ENCODE assay signal across 12 mouse cellular contexts in the genomic region with DNA sequence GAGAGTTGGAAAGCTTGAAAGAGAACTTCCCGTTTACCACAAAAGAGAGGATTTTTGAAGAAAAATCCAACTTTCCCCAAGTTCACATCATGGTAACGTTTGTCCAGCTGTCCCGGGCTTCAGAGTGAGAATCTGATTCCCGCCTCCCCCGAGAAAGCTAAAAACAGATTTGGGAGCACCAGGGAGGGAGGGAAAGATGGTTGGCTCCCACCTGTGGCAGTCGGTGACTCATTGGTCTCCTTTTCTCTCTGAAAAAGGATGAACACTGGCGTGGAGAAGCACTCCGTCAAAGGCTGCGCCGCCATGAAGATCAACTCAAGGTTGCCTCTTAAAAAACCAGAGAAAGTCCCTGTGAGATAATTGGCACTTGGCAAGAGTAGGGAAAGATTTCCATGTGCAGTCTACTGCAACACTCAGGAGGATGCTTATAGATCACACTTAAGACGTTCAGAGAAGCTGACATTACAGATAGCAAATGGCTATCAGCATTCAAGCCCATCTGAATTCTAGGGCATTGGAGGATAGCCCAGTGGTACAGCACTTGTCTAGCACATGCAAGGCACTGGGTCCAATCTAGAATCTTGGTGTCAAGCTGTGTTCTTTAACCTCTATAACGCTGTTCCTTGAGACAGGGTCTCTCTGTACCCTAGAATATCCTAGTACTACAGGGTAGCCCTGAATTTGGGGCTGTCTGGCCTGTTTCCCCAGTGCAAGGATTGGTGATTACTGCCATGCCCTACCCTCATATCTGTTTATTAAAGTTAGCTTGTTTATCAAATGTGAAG.
"Had no signal": no experiment of that assay in that cellular context is flagged by ENCODE, and none has a peak within 500 bp of the region (broad histone marks: within the 10 kb centered on the region; RNA-seq: fewer than 3 reads in every experiment).

No protein-coding gene starts in this region.

- H3K4me3 ChIP-seq: limb, embryonic 15.5 days; liver, embryonic 12.5 days; megakaryocyte, embryonic 14.5 days; midbrain, embryonic 12.5 days had no signal

- DNase-seq: kidney, adult 8-10 months; kidney, postnatal 25 days; layer of hippocampus, adult 9-11 months; layer of hippocampus, postnatal 36 days; lung, embryonic 14.5 days; lung, postnatal 10 days; thymus, adult 18-20 months; thymus, postnatal 14 days had no signal

- H3K4me2 ChIP-seq: limb, embryonic 15.5 days; liver, embryonic 12.5 days; lung, embryonic 14.5 days; midbrain, embryonic 12.5 days had no signal

- H3K27me3 ChIP-seq: limb, embryonic 15.5 days; liver, embryonic 12.5 days; megakaryocyte, embryonic 14.5 days; midbrain, embryonic 12.5 days had no signal
